Mouse (Mus musculus) left cerebral cortex, adult 8-10 months (tissue): ENCODE results near the gene Mtch2. TPM values are rescaled to one million over a fixed set of nuclear protein-coding genes. Genes with fewer than 3 reads are reported as not detected.

Source experiments
- DNase-seq, 2 experiments: peaks; one replicate each; pipeline ENCODE4 v3.0.0; 2022; ENCODE audit warnings: low spot score in 2 of 2
- total RNA-seq, 4 experiments: library from RNA; stranded (reverse); gene quantifications; 2 replicates each; pipeline ENCODE4 v1.2.4; 2022

Mtch2 gene
- total RNA-seq, 4 experiments from 2014 or later = 99.3 to 117 (median 109) TPM

DNA sequence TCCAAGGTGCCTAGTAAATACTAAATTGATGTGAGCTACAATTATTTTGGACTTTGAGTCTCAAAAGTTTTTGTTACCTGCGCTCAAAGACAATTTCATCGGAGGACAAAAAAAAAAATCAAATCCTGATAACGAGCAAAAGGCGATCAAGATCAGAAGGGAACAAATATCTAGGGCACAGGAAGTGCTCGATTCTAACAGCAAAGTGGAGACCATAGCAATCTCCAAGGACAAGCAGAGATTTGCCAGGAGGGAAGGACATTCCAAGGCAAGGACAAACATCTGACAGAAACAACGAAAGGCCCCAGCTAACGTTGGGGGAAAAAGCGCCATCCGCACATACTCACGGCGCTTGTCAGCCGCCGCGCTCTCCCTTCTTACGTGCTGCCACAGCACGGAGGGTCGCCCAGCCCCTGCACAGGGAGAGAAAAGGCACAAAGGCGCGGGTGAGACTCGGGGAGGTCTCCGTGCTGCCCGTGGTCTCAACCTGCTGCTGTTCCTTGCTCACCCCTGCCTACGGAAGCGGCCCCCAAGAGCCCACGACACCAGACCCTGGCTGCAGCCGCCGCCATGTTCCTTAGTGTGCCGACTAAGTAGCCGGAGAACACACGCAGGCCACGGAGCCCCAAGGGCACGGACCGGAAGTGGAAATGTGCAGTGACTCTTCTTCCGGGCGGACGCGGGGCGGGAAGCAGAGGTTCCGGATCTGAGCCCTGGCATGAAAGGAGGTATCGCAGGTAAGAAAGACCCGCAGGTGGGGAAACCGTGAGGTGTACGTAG is 57.3 kb downstream of the Mtch2 start, which contains the start of the genes Kbtbd4 and Ndufs3:
Kbtbd4 (plus strand) TSS at position 665 of the 780 bp plus-strand sequence.
Ndufs3 (minus strand) TSS at position 752 of the 780 bp plus-strand sequence.
- peak; percentile 75 to 83 for DNase-seq

GRCm38 (mm10) chr2:90904856-90905224 is 57.9 kb downstream of the Mtch2 start:
- DNase-seq = no peak

DNA sequence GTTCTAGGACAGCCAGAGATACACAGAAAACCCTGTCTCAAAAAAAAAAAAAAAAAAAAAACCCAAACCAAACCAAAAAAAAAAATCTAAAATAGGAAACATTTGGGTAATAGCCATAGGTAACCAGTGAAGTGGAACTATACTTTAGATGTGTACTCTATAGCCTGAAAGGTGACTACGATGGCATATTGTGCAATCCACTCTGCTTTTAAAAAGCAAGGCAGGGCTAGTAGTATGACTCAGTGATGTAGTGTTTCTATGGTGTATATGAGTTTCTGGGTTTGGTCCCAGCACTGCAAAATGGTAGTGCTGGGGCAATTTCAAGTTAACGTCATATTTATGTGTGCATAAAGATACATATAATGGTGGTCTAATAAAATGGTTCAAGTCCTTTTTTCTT is 59.8 kb downstream of the Mtch2 start:
- no peak for DNase-seq

GRCm38 (mm10) chr2:90910861-90911260 is 63.9 kb downstream of the Mtch2 start:
- DNase-seq = no peak

- DNase-seq = no peak
Observed at GRCm38 (mm10) chr2:90911668-90912067, 64.7 kb downstream of the Mtch2 start.

GRCm38 (mm10) chr2:90913671-90914070 is 66.7 kb downstream of the Mtch2 start:
- DNase-seq = no peak

GRCm38 (mm10) chr2:90915516-90915915 is 68.6 kb downstream of the Mtch2 start:
- DNase-seq = no peak

Other genes starting within 250 kb of the Mtch2 start
- gene Nup160, start 169.9 kb upstream of the Mtch2 start, total RNA-seq = 10 to 100 TPM; 19.2 to 25.0 (median 20.2) TPM
- gene Fnbp4, start 101.8 kb upstream of the Mtch2 start, total RNA-seq = 10 to 100 TPM; 51.0 to 66.7 (median 59.2) TPM
- 1 to 10 TPM in 3 of 4 experiments, under 1 TPM in 1; 0.75 to 1.5 (median 1.2) TPM for gene Agbl2, start 64.4 kb upstream of the Mtch2 start, total RNA-seq
- 100 to 1,000 TPM; 243 to 258 (median 253) TPM for gene C1qtnf4, start 38.7 kb downstream of the Mtch2 start, total RNA-seq
- 10 to 100 TPM; 33.1 to 51.2 (median 40.3) TPM for gene Kbtbd4, start 57.6 kb downstream of the Mtch2 start, total RNA-seq
- 100 to 1,000 TPM; 244 to 284 (median 255) TPM for gene Ndufs3, start 57.7 kb downstream of the Mtch2 start, total RNA-seq
- gene Celf1, start 93.2 kb downstream of the Mtch2 start, total RNA-seq = 100 to 1,000 TPM; 129 to 151 (median 138) TPM
- gene Rapsn, start 188.5 kb downstream of the Mtch2 start, total RNA-seq = under 1 TPM; 0.57 to 0.81 (median 0.70) TPM
- gene Psmc3, start 206.9 kb downstream of the Mtch2 start, total RNA-seq = 100 to 1,000 TPM; 188 to 218 (median 202) TPM
- 10 to 100 TPM; 33.5 to 35.5 (median 34.7) TPM for gene Slc39a13, start 223.3 kb downstream of the Mtch2 start, total RNA-seq
- 1 to 10 TPM; 3.9 to 8.9 (median 6.5) TPM for gene Spi1, start 235.2 kb downstream of the Mtch2 start, total RNA-seq